Mouse (Mus musculus) left cerebral cortex, postnatal 14 days (tissue): ENCODE measurements around the gene Rffl. TPM values are rescaled to one million over a fixed set of nuclear protein-coding genes. Genes with fewer than 3 reads are reported as not detected.

ENCODE experiments used
- DNase-seq, 2 experiments: peaks; one replicate each; pipeline ENCODE4 v3.0.0; 2021 to 2022; ENCODE audit warnings: low spot score in 2 of 2, mixed read lengths in 1 of 2
- intact Hi-C: fragments of 180-260 bp; cut with DNase I; formaldehyde crosslinking; loops from one replicate; pipeline ENCODE4 v1.15.1; 2025
- total RNA-seq, 2 experiments: library from RNA; stranded (reverse); gene quantifications; 2 replicates each; pipeline ENCODE4 v1.2.3; 2021

The Rffl gene
- total RNA-seq, 2 experiments from 2014 or later = 5.1 to 6.4 TPM

GRCm38 (mm10) chr11:82808485-82808884 lies 62.5 kb downstream of the Rffl start:
- DNase-seq = no peak
- intact Hi-C loops = no loop called here

GRCm38 (mm10) chr11:82807370-82807769 lies 63.6 kb downstream of the Rffl start:
- no peak for DNase-seq
- intact Hi-C loops = no loop called here

DNA sequence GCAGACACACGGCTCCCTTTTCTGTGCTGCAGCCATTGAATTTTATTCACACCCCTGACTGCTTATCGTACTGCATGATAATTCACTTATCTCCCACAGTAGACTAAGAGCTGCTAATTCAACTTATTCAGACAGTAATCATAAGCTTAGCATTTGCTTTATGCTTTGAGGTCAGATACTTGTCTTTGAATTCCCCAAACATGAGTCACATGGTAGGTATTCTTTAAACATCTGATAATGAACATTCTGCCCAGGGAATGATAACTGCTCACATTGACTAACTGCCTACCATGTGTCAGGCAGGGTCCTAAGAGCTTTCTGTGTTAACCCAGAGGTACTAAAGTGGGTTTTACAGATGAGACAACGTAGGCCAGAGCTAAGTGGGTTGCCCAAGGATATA lies 64.4 kb downstream of the Rffl start:
- intact Hi-C loops = no loop called here
- DNase-seq = no peak

GRCm38 (mm10) chr11:82783453-82783852 lies 87.6 kb downstream of the Rffl start:
- no peak for DNase-seq
- intact Hi-C loops = no loop called here

GRCm38 (mm10) chr11:82782197-82782596 lies 88.8 kb downstream of the Rffl start:
- intact Hi-C loops = no loop called here
- no peak for DNase-seq

DNA sequence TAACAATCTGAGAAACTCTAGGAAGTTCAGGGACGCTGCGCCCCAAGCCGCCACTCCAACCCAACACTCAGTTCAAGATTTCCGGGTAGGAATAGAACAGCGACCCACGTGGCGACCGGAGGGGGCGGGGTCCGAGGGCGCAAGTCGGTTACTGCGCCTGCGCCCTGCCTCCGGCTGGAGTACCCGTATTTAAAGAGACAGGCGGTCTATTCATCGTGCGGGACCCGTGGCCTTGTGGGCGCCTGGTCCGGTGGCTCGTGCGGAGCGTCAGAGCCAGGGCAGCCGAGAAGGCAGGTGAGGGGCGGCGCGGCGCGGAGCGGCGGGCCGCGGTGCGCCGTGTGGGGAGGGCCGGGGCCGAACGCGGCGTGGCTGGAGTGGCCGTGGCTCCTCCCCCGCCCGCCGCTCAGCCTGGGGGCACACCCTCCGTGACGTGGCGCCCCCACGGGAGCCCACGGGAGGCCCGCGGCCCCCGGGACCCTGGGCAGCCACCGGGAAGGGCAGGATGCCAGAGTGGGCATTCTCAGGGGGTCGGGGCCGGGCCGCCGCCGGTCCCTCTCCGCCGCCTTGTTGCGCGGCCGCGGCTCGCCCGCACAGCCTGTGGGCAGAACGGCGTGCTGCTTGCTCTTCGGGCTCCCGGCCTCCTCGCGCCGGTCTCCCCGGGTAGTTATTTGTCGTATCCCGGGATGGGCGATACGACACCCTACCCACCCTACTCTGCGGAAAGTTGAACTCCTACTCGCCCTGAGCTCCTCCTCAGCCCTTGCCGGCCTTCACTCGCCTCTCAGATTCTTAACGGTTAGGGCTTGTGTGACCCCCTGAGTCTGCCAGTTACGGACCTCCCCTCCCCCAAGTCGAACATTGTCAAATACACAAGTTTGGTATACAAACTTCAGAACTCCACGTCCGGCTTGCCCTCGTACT lies 89.8 kb downstream of the Rffl start, which contains the start of gene Lig3:
Gene Lig3, plus strand, starts transcription at position 126 of the 921 bp plus-strand sequence.
- DNase-seq = peak; percentile 94 to 95
- intact Hi-C loops = no loop called here

GRCm38 (mm10) chr11:82780134-82780533 lies 90.9 kb downstream of the Rffl start:
- intact Hi-C loops = no loop called here
- no peak for DNase-seq

DNA sequence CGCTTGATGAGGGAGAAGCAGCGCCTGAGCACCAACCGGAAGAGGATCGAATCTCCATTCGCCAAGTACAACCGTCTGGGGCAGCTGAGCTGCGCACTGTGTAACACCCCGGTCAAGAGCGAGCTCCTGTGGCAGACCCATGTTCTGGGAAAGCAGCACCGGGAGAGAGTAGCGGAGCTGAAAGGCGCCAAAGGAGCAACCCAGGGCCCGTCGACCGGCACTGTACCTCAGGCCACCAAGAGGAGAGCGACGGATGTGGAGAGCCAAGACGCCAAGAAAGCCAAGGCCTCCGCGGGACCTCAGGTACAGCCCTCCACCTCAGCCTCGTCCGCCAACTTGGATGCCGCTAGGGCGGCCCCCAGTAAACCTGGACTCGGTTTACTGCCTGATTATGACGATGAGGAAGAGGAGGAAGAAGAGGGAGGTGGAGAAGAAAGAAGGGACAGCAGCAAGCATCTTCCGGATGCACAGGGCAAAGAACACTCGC lies 106.5 kb downstream of the Rffl start:
- intact Hi-C loops = loop anchor here (5.0 kb wide), 1 partner anchor 152 kb away; no protein-coding TSS in a partner anchor
- no peak for DNase-seq

DNA sequence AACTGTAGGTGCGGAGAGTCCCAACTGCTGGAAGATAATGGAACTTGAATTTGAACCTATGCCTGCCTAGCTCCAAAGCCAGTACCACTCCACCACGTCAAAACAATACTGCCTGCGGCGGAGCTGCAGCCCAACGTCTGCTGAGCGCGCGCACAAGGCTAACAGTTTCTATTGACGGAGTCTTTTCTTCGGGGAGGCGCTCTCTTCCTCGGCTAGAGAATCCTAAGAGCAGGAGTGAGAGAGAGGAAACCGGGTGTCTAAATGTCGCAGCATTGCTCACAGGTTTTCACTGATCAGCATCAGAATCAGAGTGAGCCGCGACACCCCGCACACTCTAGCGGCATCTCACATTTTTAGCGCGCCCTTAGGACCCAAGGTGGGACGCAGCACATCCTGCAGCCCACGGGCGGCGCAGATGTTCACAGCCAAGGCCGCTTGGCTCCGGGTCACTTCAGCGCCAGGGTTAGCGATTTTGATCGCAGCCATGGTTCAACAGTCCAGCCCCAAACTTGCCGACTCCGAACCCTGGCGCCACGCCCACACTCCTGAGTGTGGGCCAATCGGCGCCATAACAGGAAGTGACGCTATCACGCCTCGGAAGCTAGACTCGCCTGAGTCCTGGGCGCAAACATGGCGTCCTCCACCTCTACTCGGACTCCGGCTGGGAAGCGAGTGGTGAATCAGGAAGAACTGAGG lies 107.1 kb downstream of the Rffl start, which contains the start of the genes Cct6b and Zfp830:
Gene Cct6b, minus strand, starts transcription at position 580 of the 696 bp plus-strand sequence.
Gene Zfp830, plus strand, starts transcription at position 604 of the 696 bp plus-strand sequence.
- intact Hi-C loops = loop anchor here (5.0 kb wide), 1 partner anchor 152 kb away; no protein-coding TSS in a partner anchor
- peak; percentile 94 to 95 for DNase-seq

DNA sequence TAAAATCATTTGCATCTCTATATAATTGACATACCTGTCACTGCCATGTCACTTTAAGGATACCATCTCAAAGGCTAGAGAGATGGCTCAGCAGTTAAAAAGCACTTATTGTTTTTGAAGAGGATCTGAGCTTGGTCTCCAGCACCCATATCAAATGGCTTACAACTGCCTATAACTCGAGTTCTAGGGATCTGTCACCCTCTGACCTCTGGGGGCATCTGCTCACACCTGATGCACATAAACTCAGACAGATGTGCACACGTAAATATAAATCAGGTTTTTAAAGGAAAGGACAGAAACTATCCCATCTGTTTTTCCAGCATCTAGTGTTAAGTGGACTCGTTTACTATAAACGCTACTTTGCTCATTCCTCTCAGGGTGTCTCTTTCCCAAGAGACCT lies 107.7 kb downstream of the Rffl start:
- DNase-seq = no peak
- intact Hi-C loops = loop anchor here (5.0 kb wide), 1 partner anchor 151 kb away; no protein-coding TSS in a partner anchor

DNA sequence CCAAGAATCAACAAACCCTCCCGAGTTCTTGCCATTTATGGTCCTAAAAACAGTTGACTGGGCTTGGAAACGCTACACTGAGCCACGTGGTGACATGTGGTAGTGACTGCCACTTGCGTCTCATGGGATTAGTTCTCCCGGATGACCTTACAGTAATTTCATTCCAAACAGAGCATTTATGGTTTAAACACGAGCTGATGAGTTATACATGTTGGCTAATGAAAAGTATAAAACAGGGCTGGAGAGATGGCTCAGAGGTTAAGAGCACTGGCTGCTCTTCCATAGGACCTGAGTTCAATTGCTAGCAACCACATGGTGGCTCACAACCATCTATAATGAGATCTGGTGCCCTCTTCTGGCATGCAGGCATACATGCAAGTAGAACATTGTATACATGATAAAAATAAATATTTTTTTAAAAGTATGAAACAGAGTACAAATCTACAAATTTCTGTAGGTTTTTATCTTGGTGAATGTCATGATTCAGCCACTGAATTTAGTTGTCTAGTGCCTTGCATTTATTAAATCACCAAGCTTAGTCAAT lies 108.7 kb downstream of the Rffl start:
- intact Hi-C loops = loop anchor here (5.0 kb wide), 1 partner anchor 150 kb away; no protein-coding TSS in a partner anchor
- no peak for DNase-seq

DNA sequence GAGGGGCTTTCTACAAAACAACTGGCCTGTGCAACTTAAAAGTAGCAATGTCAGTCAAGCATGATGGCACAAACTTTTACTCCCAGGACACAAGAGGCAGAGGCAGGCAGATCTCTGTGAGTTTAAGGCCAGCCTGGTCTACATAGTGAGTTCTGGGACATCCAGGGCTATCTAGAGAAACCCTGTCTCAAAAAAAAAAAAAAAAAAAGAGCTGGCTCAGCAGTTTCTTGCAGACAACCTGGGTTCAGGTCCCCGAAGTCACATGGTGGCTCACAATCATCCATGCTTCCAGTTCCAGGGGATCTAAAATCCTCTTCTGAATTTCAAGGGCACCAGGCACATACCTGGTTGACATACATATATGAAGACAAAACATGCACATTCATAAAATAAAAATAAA lies 115.1 kb downstream of the Rffl start:
- no peak for DNase-seq
- intact Hi-C loops = loop anchor here (5.0 kb wide), 1 partner anchor 131 kb away; no protein-coding TSS in a partner anchor

Other genes starting within 250 kb of the Rffl start
- under 1 TPM in 1 of 2 experiments, not detected in 1; 0.17 TPM for gene Cct6b, start 106.9 kb downstream of the Rffl start, total RNA-seq
- gene Zfp830, start 106.9 kb downstream of the Rffl start, total RNA-seq = 10 to 100 TPM; 15.4 to 16.1 TPM
- 10 to 100 TPM; 27.3 to 30.2 TPM for gene Lig3, start 90.1 kb downstream of the Rffl start, total RNA-seq
- gene Rad51d, start 19.4 kb upstream of the Rffl start, total RNA-seq = 10 to 100 TPM; 11.9 to 14.5 TPM
- gene Fndc8, start 20.9 kb upstream of the Rffl start, total RNA-seq = not detected
- 10 to 100 TPM; 31.2 to 35.6 TPM for gene Nle1, start 37.2 kb upstream of the Rffl start, total RNA-seq
- 1 to 10 TPM; 2.9 to 4.3 TPM for gene Unc45b, start 39.3 kb upstream of the Rffl start, total RNA-seq
- 1 to 10 TPM; 4.0 to 5.0 TPM for gene Slfn5, start 80.1 kb upstream of the Rffl start, total RNA-seq
- gene Slfn9, start 120.6 kb upstream of the Rffl start, total RNA-seq = under 1 TPM; 0.42 to 0.63 TPM
- gene Slfn8, start 149.6 kb upstream of the Rffl start, total RNA-seq = under 1 TPM; 0.36 to 0.62 TPM
- gene Slfn2, start 193.9 kb upstream of the Rffl start, total RNA-seq = 1 to 10 TPM in 1 of 2 experiments, under 1 TPM in 1; 0.78 to 1.3 TPM
- gene Slfn1, start 245.6 kb upstream of the Rffl start, total RNA-seq = not detected